Mouse (Mus musculus) splenic B cell, adult 2 months (primary cell): Measurements from ENCODE around the gene Camk2b.

Experiments
- DNase-seq: peaks from one replicate; pipeline ENCODE4 v3.0.0-alpha.2; 2011; ENCODE audit warnings: low read depth, low spot score
- H3K27me3 ChIP-seq: 2 replicates; pipeline ENCODE4 v1.6.1; 2012; ENCODE audit warnings: mild to moderate bottlenecking, low read length, moderate library complexity, mixed read lengths; ENCODE audit not compliant: control insufficient read depth, poor library complexity, insufficient read depth, severe bottlenecking
- H3K36me3 ChIP-seq: 2 replicates; pipeline ENCODE4 v1.6.1; 2012; ENCODE audit warnings: mild to moderate bottlenecking, low read length, moderate library complexity, mixed read lengths; ENCODE audit not compliant: control insufficient read depth, poor library complexity, insufficient read depth, severe bottlenecking

The Camk2b gene

GRCm38 (mm10) chr11:5995989-5996388 lies 70.2 kb downstream of the Camk2b start:
- no peaks in the 10 kb centered on the region for H3K27me3 ChIP-seq
- peak; percentile 91 for DNase-seq
- no peaks in the 10 kb centered on the region for H3K36me3 ChIP-seq

DNA sequence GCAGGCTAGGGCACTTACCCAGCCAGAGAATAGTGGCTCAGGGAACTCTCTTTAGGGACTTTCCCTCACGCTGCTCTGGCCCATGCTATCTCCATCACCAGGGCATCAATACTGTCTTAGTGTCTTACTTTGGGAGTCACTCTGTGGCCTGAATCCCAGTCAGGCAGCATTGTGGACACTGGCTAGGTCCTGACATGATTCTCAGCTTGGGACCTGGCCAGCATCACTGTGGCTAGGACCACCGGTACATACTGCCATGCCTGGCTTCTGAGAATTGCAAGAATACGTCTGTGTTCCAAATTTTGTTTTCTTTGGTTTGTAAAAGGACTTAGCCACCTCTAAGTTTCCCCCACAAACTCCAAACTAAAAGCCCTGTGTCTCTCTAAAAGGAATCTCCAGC lies 71.3 kb downstream of the Camk2b start:
- H3K27me3 ChIP-seq, result no peaks in the 10 kb centered on the region
- H3K36me3 ChIP-seq, result no peaks in the 10 kb centered on the region
- DNase-seq, result no peak

- Histone ChIP-seq H3K27me3 (no peaks in the 10 kb centered on the region), H3K36me3 (no peaks in the 10 kb centered on the region)
- no peak for DNase-seq
Observed at GRCm38 (mm10) chr11:5994212-5994611, 72.0 kb downstream of the Camk2b start.

- DNase-seq, result peak; percentile 83
- no peaks in the 10 kb centered on the region for H3K36me3 ChIP-seq
- no peaks in the 10 kb centered on the region for H3K27me3 ChIP-seq
Observed at GRCm38 (mm10) chr11:5990910-5991309, 75.3 kb downstream of the Camk2b start.

DNA sequence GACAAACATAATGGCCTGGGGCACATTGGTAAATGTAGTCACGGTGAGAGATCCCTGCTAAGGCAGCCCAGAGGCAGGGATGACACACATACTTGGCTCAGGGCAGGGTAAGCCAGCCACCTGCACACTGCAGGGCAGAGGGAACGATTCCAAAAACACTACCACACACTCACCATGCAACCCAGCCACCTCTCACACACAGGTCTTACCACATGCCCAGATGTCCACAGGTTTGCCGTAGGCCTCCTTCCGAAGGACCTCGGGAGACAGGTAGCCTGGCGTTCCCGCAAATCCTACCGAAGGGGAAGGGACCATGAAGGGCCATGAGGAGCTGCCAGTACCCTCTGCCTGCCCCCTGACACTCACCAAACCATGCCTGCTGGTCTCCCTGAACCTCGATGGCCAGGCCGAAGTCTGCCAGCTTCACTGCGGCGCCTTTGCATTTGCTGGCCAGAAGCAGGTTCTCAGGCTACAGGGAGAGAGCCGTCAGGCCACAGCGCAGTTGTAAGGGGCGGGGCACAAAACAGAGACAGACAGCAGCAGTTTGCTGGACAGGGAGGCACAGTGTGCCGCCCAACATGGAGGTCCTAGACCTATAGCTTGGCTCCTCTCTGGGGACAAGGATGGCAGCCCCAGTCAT lies 76.1 kb downstream of the Camk2b start:
- H3K36me3 ChIP-seq, result no peaks in the 10 kb centered on the region
- H3K27me3 ChIP-seq, result no peaks in the 10 kb centered on the region
- DNase-seq, result no peak

- Histone ChIP-seq H3K36me3 (no peaks in the 10 kb centered on the region), H3K27me3 (no peaks in the 10 kb centered on the region)
- DNase-seq, result no peak
Observed at GRCm38 (mm10) chr11:5988126-5988525, 78.0 kb downstream of the Camk2b start.

GRCm38 (mm10) chr11:5983629-5984028 lies 82.5 kb downstream of the Camk2b start:
- no peaks in the 10 kb centered on the region for H3K36me3 ChIP-seq
- H3K27me3 ChIP-seq, result no peaks in the 10 kb centered on the region
- no peak for DNase-seq

- Histone ChIP-seq H3K27me3 (no peaks in the 10 kb centered on the region), H3K36me3 (no peaks in the 10 kb centered on the region)
- DNase-seq, result no peak
Observed at GRCm38 (mm10) chr11:5981323-5981722, 84.8 kb downstream of the Camk2b start.

DNA sequence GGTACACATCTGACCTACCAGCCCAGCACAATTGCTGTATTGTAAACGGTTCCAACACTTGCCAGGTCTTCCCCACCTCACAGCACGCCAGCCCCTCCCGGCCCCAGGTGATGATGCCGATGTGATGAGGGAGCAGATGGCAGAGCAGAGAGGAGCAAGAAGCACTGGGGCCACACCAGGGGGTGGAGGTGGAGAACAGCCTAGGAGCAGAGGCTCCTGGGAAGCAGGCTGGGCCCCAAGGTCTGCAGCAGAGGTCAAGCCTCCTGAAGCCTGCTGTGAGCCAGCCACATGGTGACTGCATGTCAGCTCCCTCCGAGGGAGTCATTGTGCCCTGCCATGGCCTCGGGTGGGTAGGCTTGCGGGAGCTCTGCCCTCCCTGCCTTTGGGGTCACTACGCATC lies 85.6 kb downstream of the Camk2b start:
- DNase-seq, result no peak
- H3K36me3 ChIP-seq, result no peaks in the 10 kb centered on the region
- no peaks in the 10 kb centered on the region for H3K27me3 ChIP-seq

GRCm38 (mm10) chr11:5980108-5980507 lies 86.1 kb downstream of the Camk2b start:
- H3K36me3 ChIP-seq, result no peaks in the 10 kb centered on the region
- no peaks in the 10 kb centered on the region for H3K27me3 ChIP-seq
- DNase-seq, result no peak

GRCm38 (mm10) chr11:5979088-5979487 lies 87.1 kb downstream of the Camk2b start:
- H3K36me3 ChIP-seq, result no peaks in the 10 kb centered on the region
- DNase-seq, result no peak
- no peaks in the 10 kb centered on the region for H3K27me3 ChIP-seq

- no peak for DNase-seq
- no peaks in the 10 kb centered on the region for H3K36me3 ChIP-seq
- H3K27me3 ChIP-seq, result no peaks in the 10 kb centered on the region
Observed at GRCm38 (mm10) chr11:5976106-5976505, 90.1 kb downstream of the Camk2b start.

- DNase-seq, result no peak
- H3K36me3 ChIP-seq, result no peaks in the 10 kb centered on the region
Observed at GRCm38 (mm10) chr11:5975068-5975467, 91.1 kb downstream of the Camk2b start.

DNA sequence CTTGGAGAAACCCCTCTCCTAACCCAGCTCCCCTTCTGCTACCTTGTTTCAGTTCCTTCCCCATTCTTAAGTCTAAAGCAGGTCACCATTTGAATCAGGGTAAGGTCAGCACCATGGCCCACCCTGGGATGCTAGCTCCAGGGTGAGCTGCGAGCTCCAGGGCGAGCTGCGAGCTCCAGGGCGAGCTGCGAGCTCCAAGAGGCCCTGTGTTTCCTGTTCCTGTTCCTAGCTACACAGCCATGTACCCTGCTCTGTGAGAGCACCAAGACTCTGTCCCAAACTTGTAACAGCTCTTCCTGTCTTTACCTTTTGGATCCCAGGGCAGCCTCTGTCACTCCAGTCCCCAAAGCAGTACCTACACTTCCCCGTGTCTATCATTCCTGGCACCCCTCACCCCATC lies 92.1 kb downstream of the Camk2b start:
- Histone ChIP-seq H3K36me3 (no peaks in the 10 kb centered on the region), H3K27me3 (no peaks in the 10 kb centered on the region)
- DNase-seq, result no peak

More at GRCm38 (mm10) chr11:5975068-5975467, 91.1 kb downstream of the Camk2b start:
- no peaks in the 10 kb centered on the region for H3K27me3 ChIP-seq

GRCm38 (mm10) chr11:5973151-5973550 lies 93.0 kb downstream of the Camk2b start:
- DNase-seq, result no peak
- Histone ChIP-seq H3K36me3 (peaks cover 1% of the 10 kb centered on the region; the same call in 1 of the 2 replicates), H3K27me3 (no peaks in the 10 kb centered on the region)

GRCm38 (mm10) chr11:5971202-5971601 lies 95.0 kb downstream of the Camk2b start:
- Histone ChIP-seq H3K27me3 (no peaks in the 10 kb centered on the region), H3K36me3 (peaks cover 6% of the 10 kb centered on the region; the same call in 1 of the 2 replicates)
- DNase-seq, result no peak
